Mouse (Mus musculus) liver, embryonic 14.5 days (tissue): ENCODE measurements at regions not wholly inside any gene's neighbourhood (a gene's known extent, or its start where the extent isn't known, plus 50 kb on each side); places are given as distances from the start of the nearest gene placed in this dataset.

Source experiments
- CTCF ChIP-seq: IDR thresholded peaks from 2 replicates; pipeline ENCODE4 v1.5.1; 2016; ENCODE audit warnings: antibody characterized with exemption, low read depth, control low read depth
- EP300 ChIP-seq: IDR thresholded peaks from 2 replicates; pipeline ENCODE4 v1.6.1; 2016; ENCODE audit warnings: antibody characterized with exemption, low read depth

DNA sequence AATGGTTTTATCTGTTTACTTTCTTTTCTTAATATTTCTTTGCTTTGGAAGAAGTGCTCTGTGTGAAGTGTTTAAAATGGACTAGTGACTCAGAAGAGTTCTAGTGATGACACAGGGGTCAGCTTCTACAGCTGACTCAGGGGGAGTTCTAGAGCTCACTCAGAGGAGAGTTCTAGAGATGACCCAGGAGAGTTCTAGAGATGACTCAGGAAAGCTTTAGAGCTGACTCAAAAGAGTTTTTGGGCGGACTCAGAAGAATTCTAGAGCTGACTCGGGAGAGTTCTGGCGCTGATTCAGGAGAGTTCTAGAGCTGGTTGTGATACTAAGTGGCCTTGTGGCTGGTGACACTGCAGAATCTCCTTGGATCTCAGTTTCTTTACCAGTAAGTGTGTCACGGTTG lies 593.8 kb downstream of the Bcl11a start:
- TF ChIP-seq CTCF (no peak), EP300 (no peak)
